Mouse (Mus musculus): ENCODE data around the gene Inca1.

Gene Inca1

GRCm38 (mm10) chr11:70699722-70700556 lies at the start of gene Inca1, which contains the start of gene Kif1c:
Gene Inca1 (minus strand): TSS chr11:70700155.
Gene Kif1c (plus strand): TSS chr11:70700548.
- peak; percentile 89 for DNase-seq (ENCODE audit: low spot score in 2 of 2)

GRCm38 (mm10) chr11:70747876-70748545 lies 48.1 kb upstream of the Inca1 start:
- no peak for DNase-seq (ENCODE audit: low spot score in 2 of 2)

- no peak for DNase-seq (ENCODE audit: low spot score in 2 of 2)
Measured at GRCm38 (mm10) chr11:70745636-70746035, 45.7 kb upstream of the Inca1 start.

GRCm38 (mm10) chr11:70742581-70743459 lies 42.9 kb upstream of the Inca1 start:
- no peak for DNase-seq (ENCODE audit: low spot score in 2 of 2)

- no peak for DNase-seq (ENCODE audit: low spot score in 2 of 2)
Measured at GRCm38 (mm10) chr11:70742117-70742516, 42.2 kb upstream of the Inca1 start.

GRCm38 (mm10) chr11:70741603-70742002 lies 41.6 kb upstream of the Inca1 start:
- no peak for DNase-seq (ENCODE audit: low spot score in 2 of 2)

- no peak for DNase-seq (ENCODE audit: low spot score in 2 of 2)
Measured at GRCm38 (mm10) chr11:70737749-70738148, 37.8 kb upstream of the Inca1 start.

GRCm38 (mm10) chr11:70733256-70733655 lies 33.3 kb upstream of the Inca1 start:
- no peak for DNase-seq (ENCODE audit: low spot score in 2 of 2)

- DNase-seq (ENCODE audit: low spot score in 2 of 2): peak; percentile 39 to 58
Measured at GRCm38 (mm10) chr11:70731178-70731577, 31.2 kb upstream of the Inca1 start.

- DNase-seq (ENCODE audit: low spot score in 2 of 2): no peak
Measured at GRCm38 (mm10) chr11:70730427-70731038, 30.6 kb upstream of the Inca1 start.

- no peak for DNase-seq (ENCODE audit: low spot score in 2 of 2)
Measured at GRCm38 (mm10) chr11:70727385-70727784, 27.4 kb upstream of the Inca1 start.

GRCm38 (mm10) chr11:70726585-70726984 lies 26.6 kb upstream of the Inca1 start:
- DNase-seq (ENCODE audit: low spot score in 2 of 2): no peak

- no peak for DNase-seq (ENCODE audit: low spot score in 2 of 2)
Measured at GRCm38 (mm10) chr11:70724706-70725105, 24.8 kb upstream of the Inca1 start.

GRCm38 (mm10) chr11:70721072-70721471 lies 21.1 kb upstream of the Inca1 start:
- DNase-seq (ENCODE audit: low spot score in 2 of 2): no peak

- no peak for DNase-seq (ENCODE audit: low spot score in 2 of 2)
Measured at GRCm38 (mm10) chr11:70720567-70720966, 20.6 kb upstream of the Inca1 start.

- no peak for DNase-seq (ENCODE audit: low spot score in 2 of 2)
Measured at GRCm38 (mm10) chr11:70718481-70718880, 18.5 kb upstream of the Inca1 start.

- no peak for DNase-seq (ENCODE audit: low spot score in 2 of 2)
Measured at GRCm38 (mm10) chr11:70715832-70716231, 15.9 kb upstream of the Inca1 start.

GRCm38 (mm10) chr11:70713222-70713621 lies 13.3 kb upstream of the Inca1 start:
- no peak for DNase-seq (ENCODE audit: low spot score in 2 of 2)

GRCm38 (mm10) chr11:70711026-70711425 lies 11.1 kb upstream of the Inca1 start:
- DNase-seq (ENCODE audit: low spot score in 2 of 2): peak in 1 of 2 experiments; percentile 28

GRCm38 (mm10) chr11:70706127-70706526 lies 6.2 kb upstream of the Inca1 start:
- no peak for DNase-seq (ENCODE audit: low spot score in 2 of 2)

- no peak for DNase-seq (ENCODE audit: low spot score in 2 of 2)
Measured at GRCm38 (mm10) chr11:70702781-70703180, 2.8 kb upstream of the Inca1 start.
